Mouse (Mus musculus): ENCODE measurements around the gene Rasal1. TPM values are rescaled to one million over a fixed set of nuclear protein-coding genes. Genes with fewer than 3 reads are reported as not detected.

Rasal1 gene
- polyA plus RNA-seq, 1 experiment from 2014 or later = 0.08 TPM

DNA sequence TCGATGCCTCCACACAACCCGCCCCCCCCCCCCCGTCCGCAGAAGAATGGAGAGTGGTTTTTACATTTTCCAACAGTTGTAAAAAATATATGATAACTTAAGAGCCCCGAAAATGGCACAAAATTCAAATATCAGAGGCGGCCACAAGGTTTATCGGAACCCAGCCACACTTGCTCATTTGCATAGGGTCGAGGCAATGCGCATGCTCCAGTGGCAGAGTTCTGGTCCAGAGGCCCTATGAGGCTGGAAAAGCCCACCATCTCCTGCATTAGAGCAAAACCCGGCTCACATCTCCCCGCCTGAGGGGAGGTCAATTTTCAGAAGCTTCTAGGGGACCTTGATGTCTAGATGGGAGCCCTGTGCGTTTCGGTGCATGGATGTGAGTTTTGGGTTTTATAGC, 58.4 kb downstream of the Rasal1 start:
- Histone ChIP-seq H3K27me3 (ENCODE audit: control insufficient read depth, insufficient read depth, low read length) (0 out of 2 replicates have a peak, but pooled peaks cover 2% of the 10 kb centered on the region), H3K4me2 (replicated peaks; ENCODE audit: low read depth) (no peak overlapping the region)
- WGBS = 47% methylated on average over 12 of the region's 13 CpGs

DNA sequence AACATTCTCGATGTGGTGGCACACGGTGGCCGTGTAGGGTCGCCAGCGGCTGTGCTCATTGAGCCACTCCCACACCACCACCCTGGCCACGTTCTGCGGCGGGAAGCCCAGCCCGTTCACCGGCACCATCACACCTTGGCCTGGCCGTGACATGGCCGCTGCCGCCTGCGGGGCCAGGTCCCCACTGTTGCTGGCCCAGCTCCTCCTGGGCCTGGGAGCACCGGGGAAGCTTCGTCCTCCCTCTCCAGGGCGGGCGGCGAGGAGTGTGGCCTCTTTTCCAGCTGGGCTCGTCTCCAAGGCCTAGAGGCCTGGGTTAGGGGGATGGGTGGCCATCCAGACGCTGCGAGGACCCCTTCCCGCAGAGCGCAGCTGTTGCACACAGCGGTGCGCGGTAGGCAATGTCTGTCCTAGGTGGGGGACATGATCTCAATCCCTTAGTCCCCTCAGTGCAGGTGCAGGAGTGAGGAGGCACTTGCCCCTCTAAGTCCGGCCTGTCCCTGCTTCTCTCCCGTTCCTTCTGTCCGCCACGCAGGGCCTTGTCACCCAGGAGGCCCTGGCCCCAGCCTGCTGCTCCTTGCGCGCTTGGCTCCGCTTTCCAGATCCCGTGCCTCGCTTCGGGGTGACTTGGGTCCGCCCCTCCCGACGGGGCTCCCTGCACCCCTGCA, 61.7 kb downstream of the Rasal1 start:
- no peaks in the 10 kb centered on the region for H3K9me3 ChIP-seq (ENCODE audit: control insufficient read depth, low read length)
- no peaks in the 10 kb centered on the region for H3K4me1 ChIP-seq (replicated peaks; ENCODE audit: control insufficient read depth, insufficient read depth)
- DNase-seq (ENCODE audit: low spot score) (no peak), ATAC-seq (ENCODE audit: low FRiP score, low TSS enrichment) (no peak)
- peak overlapping the region; percentile 43 for H3K4me3 ChIP-seq (ENCODE audit: low read depth, low read length)
- H3K27ac ChIP-seq (replicated peaks) = no peak overlapping the region
- H3K9ac ChIP-seq (ENCODE audit: low read length) = peak overlapping the region; percentile 55
- peak overlapping the region; percentile 67 for H3K4me2 ChIP-seq (replicated peaks; ENCODE audit: low read depth)
- 0 out of 2 replicates have a peak, but pooled peaks cover 2% of the 10 kb centered on the region for H3K27me3 ChIP-seq (ENCODE audit: control insufficient read depth, insufficient read depth, low read length)
- 2% methylated on average over 37 of the region's 40 CpGs for WGBS
- no peak for TF ChIP-seq EP300 (optimal IDR thresholded peaks at IDR 0.05)
- TF ChIP-seq CTCF (IDR thresholded peaks at IDR 0.05; ENCODE audit: low read depth) = no peak
- no peaks in the 10 kb centered on the region for H3K36me3 ChIP-seq (ENCODE audit: control insufficient read depth, insufficient read depth, low read length)

More for the DNA sequence above, 58.4 kb downstream of the Rasal1 start:
- DNase-seq (ENCODE audit: low spot score) (no peak), ATAC-seq (ENCODE audit: low FRiP score, low TSS enrichment) (no peak)
- no peaks in the 10 kb centered on the region for H3K4me1 ChIP-seq (replicated peaks; ENCODE audit: control insufficient read depth, insufficient read depth)
- H3K9me3 ChIP-seq (ENCODE audit: control insufficient read depth, low read length) = no peaks in the 10 kb centered on the region
- H3K4me3 ChIP-seq (ENCODE audit: low read depth, low read length) = no peak overlapping the region
- no peaks in the 10 kb centered on the region for H3K36me3 ChIP-seq (ENCODE audit: control insufficient read depth, insufficient read depth, low read length)
- H3K9ac ChIP-seq (ENCODE audit: low read length) = no peak overlapping the region
- H3K27ac ChIP-seq (replicated peaks) = no peak overlapping the region
- no peak for TF ChIP-seq CTCF (IDR thresholded peaks at IDR 0.05; ENCODE audit: low read depth)
- TF ChIP-seq EP300 (optimal IDR thresholded peaks at IDR 0.05) = no peak

DNA sequence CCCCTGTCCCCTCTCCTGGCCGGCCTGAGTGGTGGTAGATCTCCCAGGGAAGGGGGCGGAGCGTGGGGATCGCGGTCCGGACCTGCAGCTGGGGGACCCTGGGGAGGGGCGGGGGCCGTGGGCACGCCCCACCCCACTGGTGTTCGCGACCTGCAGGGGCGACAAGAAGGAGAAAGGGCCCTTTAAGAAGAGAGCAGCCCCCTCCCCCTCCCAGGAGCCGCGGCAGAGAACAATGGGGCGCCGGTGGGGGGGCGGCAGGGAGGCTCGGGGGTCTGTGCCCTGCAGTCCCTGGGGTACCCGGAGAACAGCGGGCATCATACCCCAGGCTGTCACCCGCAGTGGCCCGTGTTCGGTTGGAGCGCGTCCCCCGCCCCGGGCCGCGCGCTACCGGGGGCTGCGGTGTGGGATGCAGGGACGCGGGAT, 62.2 kb downstream of the Rasal1 start:
- Histone ChIP-seq H3K4me3 (ENCODE audit: low read depth, low read length) (peak overlapping the region; percentile 43), H3K9ac (ENCODE audit: low read length) (peak overlapping the region; percentile 55), H3K4me2 (replicated peaks; ENCODE audit: low read depth) (peak overlapping the region; percentile 67), H3K36me3 (ENCODE audit: control insufficient read depth, insufficient read depth, low read length) (no peaks in the 10 kb centered on the region), H3K27me3 (ENCODE audit: control insufficient read depth, insufficient read depth, low read length) (0 out of 2 replicates have a peak, but pooled peaks cover 2% of the 10 kb centered on the region), H3K9me3 (ENCODE audit: control insufficient read depth, low read length) (no peaks in the 10 kb centered on the region), H3K4me1 (replicated peaks; ENCODE audit: control insufficient read depth, insufficient read depth) (no peaks in the 10 kb centered on the region), H3K27ac (replicated peaks) (no peak overlapping the region)
- TF ChIP-seq EP300 (optimal IDR thresholded peaks at IDR 0.05) (no peak), CTCF (IDR thresholded peaks at IDR 0.05; ENCODE audit: low read depth) (no peak)
- ATAC-seq (ENCODE audit: low FRiP score, low TSS enrichment) = no peak; the same call in 1 of the 2 replicates
- DNase-seq (ENCODE audit: low spot score) = no peak
- WGBS = 1% methylated on average over 27 of the region's 34 CpGs

- no peak for ATAC-seq (ENCODE audit: low FRiP score, low TSS enrichment)
- 0 out of 2 replicates have a peak, but pooled peaks cover 2% of the 10 kb centered on the region for H3K27me3 ChIP-seq (ENCODE audit: control insufficient read depth, insufficient read depth, low read length)
- H3K9me3 ChIP-seq (ENCODE audit: control insufficient read depth, low read length) = no peaks in the 10 kb centered on the region
- TF ChIP-seq EP300 (optimal IDR thresholded peaks at IDR 0.05) (no peak), CTCF (IDR thresholded peaks at IDR 0.05; ENCODE audit: low read depth) (no peak)
- 1% methylated on average over 38 of the region's 43 CpGs for WGBS
- H3K27ac ChIP-seq (replicated peaks) = no peak overlapping the region
- peak overlapping the region; percentile 67 for H3K4me2 ChIP-seq (replicated peaks; ENCODE audit: low read depth)
- H3K36me3 ChIP-seq (ENCODE audit: control insufficient read depth, insufficient read depth, low read length) = no peaks in the 10 kb centered on the region
- peak overlapping the region; percentile 43 for H3K4me3 ChIP-seq (ENCODE audit: low read depth, low read length)
- H3K9ac ChIP-seq (ENCODE audit: low read length) = peak overlapping the region; percentile 55
- no peak for DNase-seq (ENCODE audit: low spot score)
- no peaks in the 10 kb centered on the region for H3K4me1 ChIP-seq (replicated peaks; ENCODE audit: control insufficient read depth, insufficient read depth)
These were observed 62.8 kb downstream of the Rasal1 start for GRCm38 (mm10) chr5:120711416-120711815.

DNA sequence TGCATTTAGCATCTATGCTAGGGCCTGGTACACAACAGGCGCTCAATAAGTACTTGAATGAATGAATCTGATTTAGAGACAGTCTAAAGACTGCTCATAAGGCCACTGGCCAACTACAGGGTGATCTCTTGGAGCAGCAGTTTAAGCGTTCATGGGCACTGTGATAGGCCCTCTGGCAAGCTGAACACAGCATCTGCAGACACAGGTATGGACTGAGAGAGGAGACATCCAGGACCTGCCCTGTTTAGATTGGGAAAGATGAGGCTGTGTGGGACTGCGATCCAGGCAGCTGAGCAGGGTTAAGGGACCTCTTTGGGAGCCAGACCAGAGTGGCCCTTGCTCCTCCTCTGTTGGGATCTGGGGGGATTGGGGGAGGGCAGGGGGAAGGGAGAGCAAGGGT, 63.2 kb downstream of the Rasal1 start, which contains the start of gene Dtx1:
Gene Dtx1 (minus strand): TSS at position 101 of the 400 bp plus-strand sequence.
- Histone ChIP-seq H3K4me2 (replicated peaks; ENCODE audit: low read depth) (peak within 1 kb of the TSS; percentile 67), H3K27ac (replicated peaks) (no peak within 1 kb of the TSS), H3K9ac (ENCODE audit: low read length) (peak within 1 kb of the TSS; percentile 55), H3K4me1 (replicated peaks; ENCODE audit: control insufficient read depth, insufficient read depth) (no peaks in the 10 kb centered on the region), H3K9me3 (ENCODE audit: control insufficient read depth, low read length) (no peaks in the 10 kb centered on the region), H3K27me3 (ENCODE audit: control insufficient read depth, insufficient read depth, low read length) (0 out of 2 replicates have a peak, but pooled peaks cover 2% of the 10 kb centered on the region), H3K4me3 (ENCODE audit: low read depth, low read length) (peak within 1 kb of the TSS; percentile 43), H3K36me3 (ENCODE audit: control insufficient read depth, insufficient read depth, low read length) (no peaks in the 10 kb centered on the region)
- 46% methylated on average over 3 of the region's 3 CpGs for WGBS
- DNase-seq (ENCODE audit: low spot score) (no peak), ATAC-seq (ENCODE audit: low FRiP score, low TSS enrichment) (no peak)
- TF ChIP-seq CTCF (IDR thresholded peaks at IDR 0.05; ENCODE audit: low read depth) = no peak
- TF ChIP-seq EP300 (optimal IDR thresholded peaks at IDR 0.05) = no peak

GRCm38 (mm10) chr5:120712721-120713120, 64.1 kb downstream of the Rasal1 start:
- ATAC-seq (ENCODE audit: low FRiP score, low TSS enrichment) (no peak), DNase-seq (ENCODE audit: low spot score) (no peak)
- Histone ChIP-seq H3K4me3 (ENCODE audit: low read depth, low read length) (no peak overlapping the region), H3K9me3 (ENCODE audit: control insufficient read depth, low read length) (no peaks in the 10 kb centered on the region), H3K27me3 (ENCODE audit: control insufficient read depth, insufficient read depth, low read length) (0 out of 2 replicates have a peak, but pooled peaks cover 2% of the 10 kb centered on the region), H3K9ac (ENCODE audit: low read length) (no peak overlapping the region), H3K4me2 (replicated peaks; ENCODE audit: low read depth) (no peak overlapping the region), H3K27ac (replicated peaks) (no peak overlapping the region), H3K36me3 (ENCODE audit: control insufficient read depth, insufficient read depth, low read length) (no peaks in the 10 kb centered on the region), H3K4me1 (replicated peaks; ENCODE audit: control insufficient read depth, insufficient read depth) (no peaks in the 10 kb centered on the region)
- TF ChIP-seq CTCF (IDR thresholded peaks at IDR 0.05; ENCODE audit: low read depth) (no peak), EP300 (optimal IDR thresholded peaks at IDR 0.05) (no peak)
- 76% methylated on average over 8 of the region's 8 CpGs for WGBS

Data from stomach, postnatal 0 days (tissue).